Mouse (Mus musculus) bone marrow, adult 2 months (tissue): Measurements from ENCODE around the gene Gm21954.

Experiments used
- CTCF ChIP-seq: fragments of 200-500 bp; IDR thresholded peaks from 2 replicates; pipeline ENCODE4 v1.5.1; 2011; ENCODE audit warnings: low read length, control low read depth; ENCODE audit not compliant: control insufficient read depth, insufficient read depth
- POLR2A ChIP-seq: fragments of 200-500 bp; IDR thresholded peaks from 2 replicates; pipeline ENCODE4 v1.6.1; 2011; ENCODE audit warnings: low read depth, mild to moderate bottlenecking, control low read depth, low read length, borderline replicate concordance; ENCODE audit not compliant: control insufficient read depth

DNA sequence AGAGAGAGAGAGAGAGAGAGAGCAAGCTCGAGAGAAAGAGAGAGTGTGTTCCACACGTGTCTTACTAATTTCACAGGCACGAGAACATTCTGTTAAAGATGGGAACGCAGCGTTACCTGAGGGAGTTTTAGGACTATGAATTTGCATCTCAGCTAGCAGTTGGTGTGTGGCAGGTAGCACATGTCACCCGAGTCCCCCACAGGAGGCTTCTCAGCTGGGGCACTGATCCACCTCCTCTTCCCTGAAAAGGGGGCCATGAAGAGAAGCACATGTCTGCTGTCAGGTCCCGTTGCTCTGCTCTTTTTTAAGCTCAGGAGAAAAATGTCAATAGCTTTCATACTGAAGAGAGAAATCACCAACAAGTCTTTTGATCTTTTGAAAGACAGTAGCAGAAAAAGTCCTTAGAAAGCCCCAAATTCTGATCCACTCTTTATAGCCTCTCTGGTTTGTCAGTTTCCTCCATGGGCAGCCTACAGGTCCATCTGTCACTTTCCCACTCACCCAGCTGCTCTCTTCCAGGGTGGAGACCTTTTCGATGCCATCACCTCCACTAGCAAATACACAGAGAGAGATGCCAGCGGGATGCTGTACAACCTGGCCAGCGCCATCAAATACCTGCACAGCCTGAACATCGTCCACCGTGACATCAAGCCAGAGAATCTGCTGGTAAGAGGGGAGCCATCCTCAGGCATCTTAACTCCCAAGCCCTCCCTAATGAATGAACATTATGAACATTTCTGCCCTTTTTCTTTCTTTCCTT lies 17.4 kb upstream of the Gm21954 start:
- TF ChIP-seq CTCF (no peak), POLR2A (no peak)
